Mouse (Mus musculus) E14TG2a.4 (cell line): ENCODE results near the gene Oosp1.

ENCODE experiments used
- CTCF ChIP-seq: conservative IDR thresholded peaks from 2 replicates; pipeline ENCODE4 v1.5.1; 2014; ENCODE audit warnings: low read length
- NANOG ChIP-seq: IDR thresholded peaks from 2 replicates; pipeline ENCODE4 v1.6.1; 2014; ENCODE audit warnings: borderline replicate concordance, low read length, mixed read lengths
- POU5F1 ChIP-seq: IDR thresholded peaks from 2 replicates; pipeline ENCODE4 v1.6.1; 2014; ENCODE audit warnings: low read length, borderline replicate concordance

- TF ChIP-seq CTCF: no peak
- no peak for TF ChIP-seq NANOG
- TF ChIP-seq POU5F1: no peak
These were observed 50.2 kb downstream of the Oosp1 start, which contains the start of gene Ms4a3 for GRCm38 (mm10) chr19:11640732-11641131.
